Mouse (Mus musculus) spleen, postnatal 4 days (tissue): ENCODE data around the gene Snx33.
"Not testable (repeated sequence)": the region's sequence is repeated elsewhere in the genome, so short reads cannot be mapped to it uniquely, and the experiment has no call there.

Experiments
- DNase-seq, 2 experiments: peaks; one replicate each; pipeline ENCODE4 v3.0.0; 2022; ENCODE audit warnings: low spot score in 2 of 2

Gene Snx33

GRCm38 (mm10) chr9:56928041-56928811 is at the start of gene Snx33:
TSS of gene Snx33 (minus strand) at chr9:56928371.
- peak; percentile 78 to 92 for DNase-seq

- DNase-seq, result no peak
Observed at GRCm38 (mm10) chr9:56975199-56975598, 47.0 kb upstream of the Snx33 start.

DNA sequence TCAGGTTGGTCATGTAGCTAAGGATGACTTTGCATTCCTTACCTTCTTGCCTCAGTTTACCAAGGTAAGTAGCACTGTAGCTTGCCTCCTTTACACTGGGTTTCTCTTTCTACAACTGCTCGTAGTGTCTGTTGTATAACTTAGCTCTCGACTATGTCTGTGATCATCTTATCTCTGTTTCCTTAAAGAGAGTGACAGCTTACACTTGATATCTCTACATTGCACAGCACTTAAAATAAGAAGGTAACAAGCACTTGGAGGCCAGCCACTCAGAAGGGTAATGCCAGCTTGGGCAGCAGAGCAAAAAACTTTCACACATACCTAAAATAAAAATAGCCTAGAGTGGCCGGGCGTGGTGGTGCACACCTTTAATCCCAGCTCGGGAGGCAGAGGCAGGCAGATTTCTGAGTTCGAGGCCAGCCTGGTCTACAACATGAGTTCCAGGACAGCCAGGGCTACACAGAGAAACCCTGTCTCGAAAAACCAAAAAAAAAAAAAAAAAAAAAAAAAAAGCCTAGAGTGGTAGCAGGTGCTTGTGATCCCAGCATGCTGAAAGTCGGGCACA is 45.9 kb upstream of the Snx33 start:
- no peak for DNase-seq

GRCm38 (mm10) chr9:56970158-56970557 is 42.0 kb upstream of the Snx33 start:
- DNase-seq, result no peak

DNA sequence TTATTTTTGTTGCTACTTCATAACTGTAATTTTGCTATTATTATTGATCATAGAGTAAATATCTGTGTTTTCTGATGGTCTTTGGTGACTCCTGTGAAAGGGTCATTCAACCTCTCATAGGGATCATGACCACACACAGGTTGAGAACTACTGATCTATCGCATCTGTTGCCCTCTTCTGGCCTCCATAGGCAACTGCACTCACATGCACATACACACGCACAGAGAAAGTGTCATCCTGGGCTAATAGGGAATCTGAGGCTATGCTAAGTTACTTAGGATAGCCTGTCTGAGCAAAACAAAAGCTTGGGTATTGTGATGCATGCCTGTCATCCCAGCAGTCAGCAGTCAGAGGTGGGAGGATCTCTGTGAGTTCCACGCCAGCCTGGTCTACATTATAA is 33.4 kb upstream of the Snx33 start:
- no peak for DNase-seq

- DNase-seq, result no peak
Observed at GRCm38 (mm10) chr9:56958689-56959088, 30.5 kb upstream of the Snx33 start.

DNA sequence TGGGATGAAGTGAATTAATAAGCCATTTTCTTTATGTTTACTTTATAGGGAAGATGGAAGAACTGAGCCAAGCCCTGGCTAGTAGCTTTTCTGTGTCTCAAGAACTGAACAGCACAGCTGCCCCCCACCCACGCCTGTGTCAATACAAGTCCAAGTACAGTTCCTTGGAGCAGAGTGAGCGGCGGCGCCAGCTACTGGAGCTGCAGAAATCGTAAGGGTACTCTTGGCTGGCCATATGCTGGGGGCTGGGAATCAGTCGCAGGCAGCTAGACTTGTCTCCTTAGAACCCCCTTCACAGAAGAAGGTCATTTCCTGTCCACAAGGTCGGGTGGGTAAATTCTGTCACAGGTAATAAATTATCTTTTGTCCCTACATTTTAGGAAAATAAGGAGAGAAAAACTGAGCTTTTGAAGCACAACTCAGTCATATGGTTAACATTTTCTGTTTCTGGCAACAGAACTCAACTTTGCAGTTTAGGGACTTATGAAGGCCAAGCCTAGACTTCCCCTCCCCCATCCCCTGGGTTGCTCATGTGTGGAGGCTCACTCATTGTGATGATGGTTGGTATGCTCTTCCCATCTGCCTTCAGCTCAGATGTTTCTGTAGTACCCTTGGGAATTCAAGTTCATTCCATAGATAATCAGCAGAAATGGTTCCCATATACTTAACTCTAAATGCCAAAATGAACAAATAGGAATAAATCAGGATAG is 28.9 kb upstream of the Snx33 start:
- no peak for DNase-seq

GRCm38 (mm10) chr9:56953562-56953961 is 25.4 kb upstream of the Snx33 start:
- no peak for DNase-seq

- peak; percentile 96 for DNase-seq
Observed at GRCm38 (mm10) chr9:56950414-56951400, 22.5 kb upstream of the Snx33 start, which contains the start of gene Snupn. TSS of gene Snupn (plus strand) at chr9:56950878.

DNA sequence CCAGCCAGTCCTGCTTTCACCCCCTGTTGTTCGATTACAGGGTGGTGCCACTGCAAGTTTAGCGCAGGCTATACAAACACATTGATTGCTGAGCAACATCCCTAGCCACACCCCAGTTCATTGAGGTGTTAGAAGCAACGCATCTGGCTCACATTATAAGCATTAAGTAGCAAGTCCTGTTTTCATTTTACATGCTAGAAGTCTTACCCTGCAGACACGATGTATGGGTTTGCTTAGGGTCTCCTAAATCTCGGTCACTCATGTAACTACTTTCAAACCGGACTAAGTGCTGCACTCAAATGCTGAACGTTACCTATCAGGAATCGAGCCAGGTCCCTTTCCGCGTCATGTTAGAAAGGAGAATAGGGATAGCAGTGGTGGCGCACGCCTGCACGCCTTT is 21.6 kb upstream of the Snx33 start:
- peak in 1 of 2 experiments; percentile 14 for DNase-seq

DNA sequence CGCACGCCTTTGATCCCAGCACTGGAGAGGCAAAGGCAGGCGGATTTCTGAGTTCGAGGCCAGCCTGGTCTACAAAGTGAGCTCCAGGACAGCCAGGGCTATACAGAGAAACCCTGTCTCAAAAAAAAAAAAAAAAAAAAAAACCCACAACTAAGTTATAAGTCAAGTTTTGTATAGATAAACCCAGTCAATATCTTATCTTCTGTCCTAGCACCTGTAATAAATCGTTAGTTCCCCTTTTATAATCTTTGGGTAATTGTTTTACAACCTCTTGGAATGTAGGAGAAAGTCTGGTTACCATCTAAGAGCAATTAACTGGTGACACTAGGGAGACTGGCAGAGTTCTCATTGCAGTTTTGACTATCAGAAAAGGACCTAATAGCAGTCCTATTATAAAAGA is 20.5 kb upstream of the Snx33 start:
- DNase-seq, result not testable (repeated sequence)

DNA sequence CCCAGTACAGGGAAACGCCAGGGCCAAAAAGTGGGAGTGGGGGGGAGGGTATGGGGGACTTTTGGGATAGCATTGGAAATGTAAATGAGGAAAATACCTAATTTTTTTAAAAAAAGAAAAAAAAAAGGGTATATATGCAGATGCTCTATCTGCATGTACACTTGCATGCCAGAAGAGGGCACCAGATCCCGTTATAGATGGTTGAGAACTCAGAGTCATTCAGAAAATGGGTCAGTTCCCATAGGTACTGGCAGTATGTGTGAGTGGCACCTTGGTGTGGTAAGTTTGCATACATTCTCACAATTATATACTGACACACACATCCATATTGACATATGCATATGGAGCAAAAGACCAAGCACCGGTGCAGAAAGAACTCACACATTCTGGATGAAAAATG is 19.3 kb upstream of the Snx33 start:
- peak; percentile 51 to 79 for DNase-seq

- DNase-seq, result no peak
Observed at GRCm38 (mm10) chr9:56938374-56938773, 10.2 kb upstream of the Snx33 start.

DNA sequence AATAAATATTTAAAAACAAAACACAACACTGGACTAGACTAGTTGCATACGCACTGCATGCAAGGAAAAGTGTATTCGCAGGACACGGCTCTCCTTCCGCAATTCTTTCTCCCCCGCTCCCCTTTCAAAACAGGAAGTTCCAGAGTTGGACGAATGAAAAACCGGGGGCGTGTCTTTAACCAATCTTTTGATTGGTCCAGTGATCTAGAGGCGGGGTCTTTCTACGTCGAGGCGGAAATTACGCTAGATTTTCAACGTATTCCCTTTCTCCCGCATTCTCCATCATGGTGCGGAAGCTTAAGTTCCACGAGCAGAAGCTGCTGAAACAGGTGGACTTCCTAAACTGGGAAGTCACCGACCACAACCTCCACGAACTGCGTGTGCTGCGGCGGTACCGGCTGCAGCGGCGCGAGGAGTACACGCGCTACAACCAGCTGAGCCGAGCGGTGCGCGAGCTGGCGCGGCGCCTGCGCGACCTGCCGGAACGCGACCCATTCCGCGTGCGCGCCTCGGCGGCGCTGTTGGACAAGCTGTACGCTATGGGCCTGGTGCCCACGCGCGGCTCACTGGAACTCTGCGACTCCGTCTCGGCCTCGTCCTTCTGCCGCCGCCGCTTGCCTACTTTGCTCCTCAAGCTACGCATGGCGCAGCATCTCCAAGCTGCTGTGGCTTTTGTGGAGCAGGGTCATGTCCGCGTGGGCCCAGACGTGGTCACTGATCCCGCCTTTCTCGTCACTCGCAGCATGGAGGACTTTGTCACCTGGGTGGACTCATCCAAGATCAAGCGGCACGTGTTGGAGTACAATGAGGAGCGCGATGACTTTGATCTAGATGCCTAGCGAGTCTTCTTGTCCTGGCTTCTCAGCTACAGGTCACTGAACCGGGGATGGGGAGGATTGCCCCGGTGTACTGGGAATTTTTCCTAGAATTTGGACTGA is 9.3 kb upstream of the Snx33 start, which contains the start of gene Imp3:
Gene Imp3, plus strand, starts transcription at position 253 of the 938 bp plus-strand sequence.
- peak; percentile 88 for DNase-seq

GRCm38 (mm10) chr9:56936861-56937222 is 8.7 kb upstream of the Snx33 start:
- DNase-seq, result no peak

DNA sequence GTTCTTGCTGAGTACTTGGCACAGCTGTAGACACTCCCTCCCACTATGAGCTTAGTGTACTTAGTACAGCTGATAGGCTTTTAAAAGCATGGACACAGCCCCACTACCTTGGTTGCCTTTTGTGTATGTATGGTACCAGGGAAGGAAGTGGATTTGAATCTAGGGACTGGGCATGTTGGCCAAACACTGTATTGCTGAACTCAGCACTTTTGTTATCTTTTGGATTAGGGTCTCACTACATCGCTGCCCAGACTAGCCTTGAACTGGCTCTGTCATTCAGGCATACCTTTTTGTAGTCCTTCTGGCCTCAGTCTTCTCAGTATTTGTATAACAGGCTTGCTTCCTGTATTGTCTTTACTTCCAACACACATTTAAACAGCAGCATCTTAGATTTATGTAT is 2.4 kb upstream of the Snx33 start:
- no peak for DNase-seq

- DNase-seq, result no peak
Observed at GRCm38 (mm10) chr9:56929496-56929895, 1.3 kb upstream of the Snx33 start.

GRCm38 (mm10) chr9:56927191-56928012 is 769 bp downstream of the Snx33 start:
- DNase-seq, result no peak

- no peak for DNase-seq
Observed at GRCm38 (mm10) chr9:56926387-56926786, 1.8 kb downstream of the Snx33 start.

DNA sequence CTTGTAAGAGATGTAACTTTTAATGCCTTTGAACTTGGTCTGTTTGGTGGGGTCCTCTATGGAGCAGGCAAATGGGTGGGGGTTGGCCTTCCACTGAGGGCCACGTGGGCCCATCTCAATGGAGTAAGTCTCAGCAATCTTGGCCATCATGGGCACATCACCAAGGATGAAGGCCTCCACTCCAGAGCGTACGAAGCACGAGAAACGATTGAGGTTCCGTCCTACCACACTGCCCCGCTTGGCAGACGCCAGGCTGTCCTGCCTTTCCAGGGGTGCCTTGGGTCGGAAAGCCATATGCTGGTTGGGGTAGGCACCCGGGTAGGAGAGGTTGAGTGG is 2.2 kb downstream of the Snx33 start:
- no peak for DNase-seq
